Mouse (Mus musculus): ENCODE measurements around the gene Snx9. TPM values are rescaled to one million over a fixed set of nuclear protein-coding genes. Genes with fewer than 3 reads are reported as not detected.

The Snx9 gene
- polyA plus RNA-seq, 1 experiment from 2014 or later, result 12.9 TPM

GRCm38 (mm10) chr17:5855560-5855959, 14.4 kb downstream of the Snx9 start:
- Histone ChIP-seq H3K9me3 (no peaks in the 10 kb centered on the region), H3K27ac (no peak overlapping the region), H3K27me3 (ENCODE audit: poor library complexity, severe bottlenecking) (no peaks in the 10 kb centered on the region), H3K4me3 (no peak overlapping the region), H3K36me3 (replicated peaks) (0 out of 2 replicates have a peak, but pooled peaks cover 10% of the 10 kb centered on the region), H3K4me1 (peaks cover 8% of the 10 kb centered on the region; the same call in 1 of the 2 replicates)
- no peak for DNase-seq (ENCODE audit: extremely low spot score, low spot score)

GRCm38 (mm10) chr17:5856426-5856825, 15.3 kb downstream of the Snx9 start:
- Histone ChIP-seq H3K27me3 (ENCODE audit: poor library complexity, severe bottlenecking) (no peaks in the 10 kb centered on the region), H3K4me3 (no peak overlapping the region), H3K27ac (no peak overlapping the region), H3K36me3 (replicated peaks) (0 out of 2 replicates have a peak, but pooled peaks cover 10% of the 10 kb centered on the region), H3K4me1 (peaks cover 6% of the 10 kb centered on the region; the same call in 1 of the 2 replicates), H3K9me3 (no peaks in the 10 kb centered on the region)
- WGBS, result 91% methylated on average over 7 of the region's 7 CpGs
- no peak for DNase-seq (ENCODE audit: extremely low spot score, low spot score)

- H3K4me1 ChIP-seq, result peaks cover 2% of the 10 kb centered on the region
- DNase-seq (ENCODE audit: extremely low spot score, low spot score), result no peak
- no peaks in the 10 kb centered on the region for H3K9me3 ChIP-seq
- no peak overlapping the region for H3K4me3 ChIP-seq
- H3K27ac ChIP-seq, result no peak overlapping the region
- 0 out of 2 replicates have a peak, but pooled peaks cover 10% of the 10 kb centered on the region for H3K36me3 ChIP-seq (replicated peaks)
- WGBS, result 97% methylated on average over 11 of the region's 11 CpGs
- H3K27me3 ChIP-seq (ENCODE audit: poor library complexity, severe bottlenecking), result no peaks in the 10 kb centered on the region
Measured at GRCm38 (mm10) chr17:5857206-5857605, 16.1 kb downstream of the Snx9 start.

- H3K9me3 ChIP-seq, result no peaks in the 10 kb centered on the region
- 78% methylated on average over 8 of the region's 8 CpGs for WGBS
Measured at GRCm38 (mm10) chr17:5858209-5858608, 17.1 kb downstream of the Snx9 start.

GRCm38 (mm10) chr17:5862285-5862684, 21.2 kb downstream of the Snx9 start:
- Histone ChIP-seq H3K36me3 (replicated peaks) (no peaks in the 10 kb centered on the region), H3K27me3 (ENCODE audit: poor library complexity, severe bottlenecking) (no peaks in the 10 kb centered on the region), H3K4me1 (peaks cover 9% of the 10 kb centered on the region), H3K4me3 (no peak overlapping the region), H3K9me3 (no peaks in the 10 kb centered on the region), H3K27ac (no peak overlapping the region)
- no peak for DNase-seq (ENCODE audit: extremely low spot score, low spot score)
- WGBS, result 30% methylated on average over 6 of the region's 6 CpGs

More at GRCm38 (mm10) chr17:5858209-5858608, 17.1 kb downstream of the Snx9 start:
- no peak overlapping the region for H3K27ac ChIP-seq
- H3K36me3 ChIP-seq (replicated peaks), result 0 out of 2 replicates have a peak, but pooled peaks cover 10% of the 10 kb centered on the region
- no peak overlapping the region for H3K4me3 ChIP-seq
- H3K27me3 ChIP-seq (ENCODE audit: poor library complexity, severe bottlenecking), result no peaks in the 10 kb centered on the region
- peaks cover 9% of the 10 kb centered on the region for H3K4me1 ChIP-seq
- DNase-seq (ENCODE audit: extremely low spot score, low spot score), result no peak

- DNase-seq (ENCODE audit: extremely low spot score, low spot score), result no peak
- Histone ChIP-seq H3K4me1 (peaks cover 9% of the 10 kb centered on the region), H3K27me3 (ENCODE audit: poor library complexity, severe bottlenecking) (no peaks in the 10 kb centered on the region), H3K4me3 (no peak overlapping the region), H3K9me3 (no peaks in the 10 kb centered on the region), H3K36me3 (replicated peaks) (no peaks in the 10 kb centered on the region), H3K27ac (no peak overlapping the region)
- WGBS, result 47% methylated on average over 4 of the region's 4 CpGs
Measured at GRCm38 (mm10) chr17:5862869-5863268, 21.7 kb downstream of the Snx9 start.

GRCm38 (mm10) chr17:5863745-5864144, 22.6 kb downstream of the Snx9 start:
- DNase-seq (ENCODE audit: extremely low spot score, low spot score), result no peak
- Histone ChIP-seq H3K27me3 (ENCODE audit: poor library complexity, severe bottlenecking) (no peaks in the 10 kb centered on the region), H3K36me3 (replicated peaks) (no peaks in the 10 kb centered on the region), H3K4me3 (no peak overlapping the region), H3K9me3 (no peaks in the 10 kb centered on the region), H3K27ac (no peak overlapping the region), H3K4me1 (peaks cover 9% of the 10 kb centered on the region)
- 99% methylated on average over 5 of the region's 5 CpGs for WGBS

GRCm38 (mm10) chr17:5867456-5867855, 26.3 kb downstream of the Snx9 start:
- Histone ChIP-seq H3K27ac (no peak overlapping the region), H3K27me3 (ENCODE audit: poor library complexity, severe bottlenecking) (no peaks in the 10 kb centered on the region), H3K4me3 (no peak overlapping the region), H3K9me3 (no peaks in the 10 kb centered on the region), H3K36me3 (replicated peaks) (no peaks in the 10 kb centered on the region), H3K4me1 (peaks cover 7% of the 10 kb centered on the region)
- 92% methylated on average over 6 of the region's 6 CpGs for WGBS
- no peak for DNase-seq (ENCODE audit: extremely low spot score, low spot score)

GRCm38 (mm10) chr17:5868319-5869031, 27.3 kb downstream of the Snx9 start:
- H3K27me3 ChIP-seq (ENCODE audit: poor library complexity, severe bottlenecking), result no peaks in the 10 kb centered on the region
- no peak for DNase-seq (ENCODE audit: extremely low spot score, low spot score)
- WGBS, result 92% methylated on average over 7 of the region's 7 CpGs
- H3K4me3 ChIP-seq, result no peak overlapping the region
- peaks cover 4% of the 10 kb centered on the region for H3K4me1 ChIP-seq
- no peak overlapping the region for H3K27ac ChIP-seq
- H3K9me3 ChIP-seq, result no peaks in the 10 kb centered on the region
- H3K36me3 ChIP-seq (replicated peaks), result no peaks in the 10 kb centered on the region

- no peak overlapping the region for H3K27ac ChIP-seq
- no peaks in the 10 kb centered on the region for H3K27me3 ChIP-seq (ENCODE audit: poor library complexity, severe bottlenecking)
- peaks cover 4% of the 10 kb centered on the region for H3K4me1 ChIP-seq
- no peaks in the 10 kb centered on the region for H3K36me3 ChIP-seq (replicated peaks)
- no peak overlapping the region for H3K4me3 ChIP-seq
- H3K9me3 ChIP-seq, result no peaks in the 10 kb centered on the region
- no peak for DNase-seq (ENCODE audit: extremely low spot score, low spot score)
- WGBS, result 87% methylated on average over 3 of the region's 3 CpGs
Measured at GRCm38 (mm10) chr17:5869461-5869860, 28.3 kb downstream of the Snx9 start.

- Histone ChIP-seq H3K27ac (no peak overlapping the region), H3K36me3 (replicated peaks) (no peaks in the 10 kb centered on the region), H3K27me3 (ENCODE audit: poor library complexity, severe bottlenecking) (no peaks in the 10 kb centered on the region), H3K4me3 (no peak overlapping the region), H3K4me1 (peaks cover 4% of the 10 kb centered on the region), H3K9me3 (no peaks in the 10 kb centered on the region)
- WGBS, result 90% methylated on average over 5 of the region's 5 CpGs
- DNase-seq (ENCODE audit: extremely low spot score, low spot score), result no peak
Measured at GRCm38 (mm10) chr17:5870002-5870401, 28.9 kb downstream of the Snx9 start.

- Histone ChIP-seq H3K9me3 (no peaks in the 10 kb centered on the region), H3K36me3 (replicated peaks) (no peaks in the 10 kb centered on the region), H3K27ac (no peak overlapping the region), H3K4me1 (peaks cover 4% of the 10 kb centered on the region), H3K4me3 (no peak overlapping the region), H3K27me3 (ENCODE audit: poor library complexity, severe bottlenecking) (no peaks in the 10 kb centered on the region)
- WGBS, result 97% methylated on average over 11 of the region's 11 CpGs
- no peak for DNase-seq (ENCODE audit: extremely low spot score, low spot score)
Measured at GRCm38 (mm10) chr17:5870696-5871095, 29.6 kb downstream of the Snx9 start.

- 0 out of 2 replicates have a peak overlapping the region, but pooled peaks have one; percentile 48 for H3K27ac ChIP-seq
- H3K27me3 ChIP-seq (ENCODE audit: poor library complexity, severe bottlenecking), result no peaks in the 10 kb centered on the region
- WGBS, result 84% methylated on average over 12 of the region's 12 CpGs
- no peak overlapping the region for H3K4me3 ChIP-seq
- peaks cover 4% of the 10 kb centered on the region for H3K4me1 ChIP-seq
- DNase-seq (ENCODE audit: extremely low spot score, low spot score), result no peak
- H3K36me3 ChIP-seq (replicated peaks), result no peaks in the 10 kb centered on the region
- no peaks in the 10 kb centered on the region for H3K9me3 ChIP-seq
Measured at GRCm38 (mm10) chr17:5872506-5872905, 31.4 kb downstream of the Snx9 start.

All from forebrain, embryonic 10.5 days (tissue).